Mouse (Mus musculus): ENCODE data around the gene Tnrc6c.

GRCm38 (mm10) chr11:117766275-117766674 lies 112.2 kb downstream of the Tnrc6c start:
- TF ChIP-seq POLR2A (IDR thresholded peaks at IDR 0.05; ENCODE audit: low read depth, low read length) (no peak), CTCF (IDR thresholded peaks at IDR 0.05; ENCODE audit: borderline replicate concordance, insufficient read depth, low read length) (no peak)

Measured in embryonic fibroblast, embryonic 13.5 days (primary cell).